Mouse (Mus musculus) megakaryocyte, adult 5-6 weeks (primary cell): Measurements from ENCODE around the gene Gimap5. TPM values are rescaled to one million over a fixed set of nuclear protein-coding genes. Genes with fewer than 3 reads are reported as not detected.

Source experiments
- ATAC-seq: 2 replicates; pipeline ENCODE4 v1.8.0; 2016; ENCODE audit warnings: mild to moderate bottlenecking, inconsistent platforms; ENCODE audit not compliant: poor library complexity, severe bottlenecking
- total RNA-seq, 2 experiments: library from RNA; stranded (forward) in 1 of 2; stranded (reverse) in 1 of 2; fragments of 153-499, 151-499 nt in 1 of 2; fragments of 221-1000, 200-1000 nt in 1 of 2; gene quantifications; 2 replicates each; pipeline versions ENCODE4 v1.2.3 to v1.2.4; 2015 to 2017

Gene Gimap5
- total RNA-seq (2015): 4.7 and 5.7 TPM in 2 replicates
- 4.5 and 11.2 TPM in 2 replicates for total RNA-seq (2017)

DNA sequence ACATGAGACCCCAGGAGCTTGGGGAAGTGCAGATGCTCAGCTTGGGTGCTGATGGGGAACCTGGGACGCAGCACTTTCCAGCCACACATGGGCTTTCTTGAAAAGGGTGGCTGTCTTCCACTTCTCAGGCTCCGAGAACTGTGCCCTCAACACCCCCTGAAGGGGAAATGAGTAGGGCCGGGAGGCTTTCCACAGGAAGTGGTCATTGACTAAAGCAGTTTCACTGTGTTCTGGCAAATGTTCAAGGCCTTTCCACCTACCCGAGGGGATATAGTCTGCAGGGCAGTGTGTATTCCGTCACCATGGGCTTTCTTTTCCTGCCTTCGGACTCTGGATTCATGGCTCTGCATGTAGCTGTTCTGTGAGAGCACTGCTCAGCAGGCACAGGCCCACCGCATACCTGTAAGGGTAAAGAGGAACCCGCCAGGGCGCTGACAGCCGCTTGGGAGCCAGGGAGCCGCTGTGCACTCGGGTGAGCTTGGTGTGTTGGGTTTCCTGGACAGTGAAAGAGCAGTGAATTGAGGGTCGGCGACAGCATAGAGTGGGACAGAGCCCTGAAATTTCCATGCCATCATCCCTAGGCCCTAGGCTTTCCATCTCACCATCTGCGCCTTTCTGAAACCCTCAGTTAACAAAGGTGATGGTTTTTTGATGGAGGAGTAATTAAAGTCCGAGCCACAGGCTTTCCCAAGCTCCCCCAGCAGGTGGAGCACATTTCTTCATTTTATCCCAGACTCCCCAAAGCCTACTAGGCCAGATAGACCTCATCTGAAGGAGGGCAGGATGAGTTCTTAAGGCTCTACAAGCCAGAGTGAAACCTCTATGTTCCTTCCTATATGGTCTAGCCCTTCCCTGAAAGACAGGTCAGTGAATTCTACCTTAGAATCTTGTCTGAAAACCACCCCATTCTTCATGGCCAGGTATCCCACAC is at the start of gene Gimap5:
Gene Gimap5, plus strand, starts transcription at position 239 of the 931 bp plus-strand sequence.
- peak; percentile 64 for ATAC-seq

DNA sequence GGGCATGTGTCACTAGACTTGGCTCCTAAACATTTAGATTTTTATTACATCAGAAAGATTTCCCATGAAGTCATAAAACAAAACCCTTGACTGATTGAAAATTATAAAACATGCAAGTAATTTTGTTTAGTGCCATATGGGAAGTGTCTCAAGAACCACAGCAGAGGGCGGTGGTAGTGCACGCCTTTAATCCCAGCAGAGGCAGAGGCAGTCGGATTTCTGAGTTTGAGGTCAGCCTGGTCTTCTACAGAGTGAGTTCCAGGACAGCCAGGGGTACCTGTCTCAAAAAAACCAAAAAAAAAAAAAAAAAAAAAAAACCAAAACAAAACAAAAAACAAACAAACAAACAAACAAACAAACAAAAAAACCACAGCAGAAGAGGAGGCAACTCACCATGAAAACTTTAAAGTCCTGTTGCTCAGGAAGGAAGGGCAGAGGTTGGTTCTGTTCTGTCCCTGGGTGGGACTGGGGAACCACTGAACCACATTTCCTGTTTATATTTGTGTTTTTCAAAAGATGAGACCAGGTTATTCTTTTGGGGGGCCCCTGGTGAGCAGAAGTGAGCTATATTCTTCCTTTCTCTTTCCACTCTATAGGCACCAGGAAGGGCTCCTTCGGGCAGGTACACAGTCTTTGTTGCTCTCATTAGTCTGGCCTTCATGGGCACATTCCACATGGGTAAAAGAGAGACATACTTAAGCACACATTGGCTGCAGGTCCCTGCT is 49.0 kb upstream of the Gimap5 start:
- no peak for ATAC-seq

DNA sequence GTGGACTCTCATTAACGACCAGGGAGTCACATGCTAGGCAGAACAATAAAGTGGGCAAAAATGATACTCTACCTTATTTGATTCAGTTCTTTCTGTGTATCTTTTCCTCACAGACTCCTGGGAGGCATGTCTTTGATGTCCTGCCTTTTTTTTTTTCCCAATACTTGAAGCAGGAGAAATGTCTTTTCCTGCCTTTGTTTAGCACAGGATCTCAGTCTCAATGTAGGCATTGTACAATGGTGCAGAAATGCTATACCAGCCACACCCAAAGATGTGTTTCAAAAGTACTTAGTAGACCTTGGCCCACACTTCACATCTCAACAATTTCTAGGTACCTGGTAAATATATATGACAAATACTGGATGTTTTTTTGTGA is 48.5 kb upstream of the Gimap5 start:
- no peak for ATAC-seq

DNA sequence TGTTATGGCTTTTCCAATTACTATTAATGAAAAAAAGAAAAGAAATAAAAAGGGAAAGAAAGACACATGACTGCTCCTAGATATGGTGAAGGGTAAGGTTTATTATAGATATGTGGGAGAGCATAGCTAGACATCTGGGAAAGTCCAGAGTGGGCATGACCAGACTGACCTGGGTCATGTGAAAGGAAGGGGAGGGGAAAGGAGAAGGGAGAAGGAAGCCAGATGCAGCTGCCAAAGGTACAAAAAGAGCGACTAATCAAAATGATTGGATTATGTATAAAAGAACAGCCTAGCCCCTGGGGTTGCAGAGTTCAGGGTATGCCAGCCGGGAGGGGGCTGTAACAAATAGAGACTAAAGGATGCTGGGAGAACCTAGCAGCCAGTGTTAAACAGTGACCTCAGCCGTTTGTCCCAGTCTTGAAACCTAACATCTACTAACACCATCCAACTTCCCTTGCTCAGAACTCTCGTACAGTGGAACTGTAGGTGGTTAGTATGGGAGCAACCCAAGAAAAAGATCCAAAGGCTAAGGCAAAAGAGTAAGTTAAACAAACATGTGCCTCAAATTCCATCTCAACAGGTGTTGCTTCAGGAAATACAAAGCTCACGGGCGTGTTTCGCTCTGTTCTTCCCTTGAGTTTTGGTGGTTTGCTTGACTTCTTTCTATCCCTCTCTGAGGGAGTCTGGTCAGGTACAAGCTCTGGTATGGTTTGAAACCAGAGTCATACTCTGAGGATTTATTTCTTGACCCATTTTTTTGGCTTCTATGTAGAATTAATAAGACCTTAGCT is 47.7 kb upstream of the Gimap5 start:
- ATAC-seq: no peak

DNA sequence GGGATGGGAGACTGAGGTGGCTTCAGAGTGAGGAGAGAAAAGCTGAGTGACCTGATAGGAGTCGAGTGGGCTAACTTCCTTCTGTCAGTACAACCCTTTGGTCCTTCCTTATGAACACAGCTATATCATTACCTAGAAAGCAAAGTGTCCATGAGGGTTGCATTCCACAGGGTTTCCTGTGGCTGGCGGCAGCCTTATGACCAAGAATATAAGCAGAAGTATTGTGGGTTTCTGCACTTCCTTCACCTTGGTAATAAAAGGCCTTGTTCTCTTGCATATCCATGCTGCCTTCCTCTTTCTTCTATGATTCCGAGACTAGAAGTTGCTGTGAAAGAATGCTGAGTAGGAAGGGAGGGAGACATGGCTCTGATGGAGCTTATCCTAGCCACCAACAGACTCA is 47.1 kb upstream of the Gimap5 start:
- ATAC-seq: peak; percentile 78

DNA sequence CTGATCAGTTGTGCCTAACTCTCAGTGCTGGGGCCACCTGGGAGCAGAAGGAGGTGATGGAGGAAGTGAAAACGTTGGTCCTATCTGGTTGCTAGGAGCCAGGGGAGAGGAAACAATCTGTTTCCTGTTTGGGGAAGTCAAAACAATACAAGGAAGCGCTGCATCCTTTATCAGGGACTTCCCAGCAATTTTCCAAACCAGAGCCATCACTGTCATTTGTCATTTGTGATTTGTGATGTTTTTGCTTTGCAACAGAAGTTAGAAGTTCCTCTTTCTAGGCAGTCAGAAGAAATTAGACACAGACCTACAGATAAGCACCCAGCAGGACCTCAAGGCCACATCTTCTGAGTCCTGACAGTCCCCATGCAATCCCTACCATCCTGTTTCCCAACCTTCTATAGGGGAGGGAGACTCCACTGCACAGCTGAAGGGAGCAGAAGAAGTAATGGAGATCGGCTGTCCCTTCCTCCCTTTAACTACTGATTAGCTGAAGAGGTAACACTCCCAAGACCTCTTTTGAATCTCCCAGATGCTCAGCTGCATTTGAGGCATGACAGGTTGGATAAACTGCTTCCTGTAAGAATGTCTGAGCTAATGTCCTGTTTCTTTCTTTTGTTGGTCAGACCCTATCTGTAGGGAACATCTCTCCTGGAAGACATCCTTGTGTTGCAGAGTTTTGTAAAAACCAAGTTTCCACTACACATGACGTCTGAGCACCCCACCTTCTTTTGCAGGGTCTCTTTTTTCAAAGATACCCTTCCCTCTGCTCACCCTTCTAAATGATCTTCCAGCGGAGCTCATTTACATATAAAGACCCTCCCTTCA is 45.5 kb upstream of the Gimap5 start:
- peak; percentile 38; the same call in 1 of the 2 replicates for ATAC-seq

DNA sequence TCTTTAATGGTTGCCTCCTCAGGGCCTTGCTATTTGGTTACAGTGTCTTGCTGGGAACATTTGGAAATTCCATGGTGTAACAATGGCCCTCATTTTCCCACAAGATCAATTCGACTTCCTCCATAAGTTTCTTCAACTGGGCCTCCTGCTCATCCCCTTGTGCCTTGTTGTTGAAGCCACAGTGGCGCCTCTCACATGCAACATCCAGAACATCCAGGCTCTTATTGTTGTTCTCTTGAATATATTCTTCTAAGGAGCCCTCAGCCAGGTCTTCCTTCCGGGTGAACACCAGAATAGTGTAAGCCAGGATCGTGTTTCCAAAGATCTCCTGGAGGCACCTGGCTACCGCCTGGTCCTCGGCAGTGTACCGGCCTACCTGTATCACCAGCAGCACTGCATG is 43.9 kb upstream of the Gimap5 start:
- no peak for ATAC-seq

DNA sequence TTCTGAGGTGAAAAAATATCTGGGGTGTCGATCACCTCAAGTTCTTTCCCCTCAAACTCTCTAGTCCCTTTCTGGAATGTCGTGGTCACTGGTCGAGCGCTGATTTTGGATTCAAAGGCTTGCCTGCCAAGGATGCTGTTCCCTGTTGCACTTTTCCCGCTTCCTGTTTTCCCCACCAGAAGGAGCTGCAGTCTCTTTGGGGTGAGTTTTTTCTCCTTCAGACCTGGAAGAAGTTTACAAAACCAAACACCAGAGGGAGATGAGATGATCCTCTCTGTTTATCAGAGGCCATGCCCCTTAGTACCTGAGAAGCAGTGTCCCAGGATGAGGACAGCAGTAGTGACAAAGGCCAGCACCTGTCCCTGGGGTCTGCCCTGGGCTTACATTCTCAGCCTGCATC is 43.4 kb upstream of the Gimap5 start:
- no peak for ATAC-seq

DNA sequence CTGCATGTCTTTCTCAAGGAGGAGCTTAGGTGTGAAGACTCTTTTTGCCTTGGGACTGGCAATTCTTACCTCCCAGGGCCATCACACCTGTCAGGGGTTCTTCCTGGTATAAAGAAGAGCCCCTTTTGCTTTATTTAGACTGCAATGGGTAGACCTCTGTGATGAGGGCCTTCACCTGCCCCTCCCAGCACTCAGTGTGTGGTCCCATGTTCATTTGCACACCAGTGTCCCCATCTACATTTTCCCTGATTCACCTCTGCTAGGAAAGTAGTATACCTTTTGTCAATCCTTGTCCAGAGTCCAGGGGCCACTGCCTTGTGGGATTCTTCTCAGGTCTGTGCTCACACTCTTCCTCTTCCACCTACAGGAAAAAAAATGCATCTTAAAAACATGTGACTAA is 41.9 kb upstream of the Gimap5 start:
- ATAC-seq: no peak

DNA sequence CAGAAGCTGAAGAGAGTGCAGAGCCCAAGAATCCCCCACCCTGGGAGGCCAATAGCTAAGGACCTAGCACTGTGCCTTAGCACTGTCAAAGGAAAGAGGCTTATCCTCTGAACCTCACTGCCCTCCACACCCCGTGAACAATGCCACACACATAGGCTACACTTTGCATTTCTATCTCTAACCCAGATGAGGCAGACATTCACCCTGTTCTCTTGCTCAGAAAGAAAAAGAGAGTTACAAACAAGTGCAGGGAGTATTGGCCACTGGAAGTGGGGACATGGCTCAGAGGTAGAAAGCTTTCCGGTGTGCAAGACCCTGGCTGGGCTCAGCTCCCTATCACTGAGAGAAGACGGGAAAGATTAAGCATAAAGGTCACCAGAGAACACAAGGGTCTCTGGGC is 39.9 kb upstream of the Gimap5 start:
- ATAC-seq: no peak

DNA sequence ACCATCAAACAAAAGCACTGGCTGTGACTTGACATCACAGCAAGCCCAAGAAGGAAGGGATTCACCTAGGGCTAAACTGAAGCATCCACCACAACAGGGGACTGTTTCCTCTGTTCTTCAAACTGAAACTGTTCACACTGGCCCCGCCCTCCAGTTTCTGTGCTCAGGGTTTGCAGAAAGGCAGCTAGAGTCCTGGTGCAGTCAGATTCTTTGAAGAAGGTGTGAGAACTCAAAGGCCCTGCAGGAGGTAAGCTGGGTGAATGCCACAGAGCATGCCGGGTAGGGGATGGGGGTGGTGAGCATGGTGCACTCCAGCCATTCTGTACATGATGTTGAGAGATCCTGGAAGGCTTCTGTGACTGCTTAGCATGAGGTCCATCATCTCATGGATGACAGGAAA is 27.5 kb upstream of the Gimap5 start, which contains the start of the genes Gm28053 and Gimap7:
Gene Gm28053, plus strand, starts transcription at position 153 of the 400 bp plus-strand sequence.
Gene Gimap7, plus strand, starts transcription at position 167 of the 400 bp plus-strand sequence.
- ATAC-seq: peak; percentile 80

DNA sequence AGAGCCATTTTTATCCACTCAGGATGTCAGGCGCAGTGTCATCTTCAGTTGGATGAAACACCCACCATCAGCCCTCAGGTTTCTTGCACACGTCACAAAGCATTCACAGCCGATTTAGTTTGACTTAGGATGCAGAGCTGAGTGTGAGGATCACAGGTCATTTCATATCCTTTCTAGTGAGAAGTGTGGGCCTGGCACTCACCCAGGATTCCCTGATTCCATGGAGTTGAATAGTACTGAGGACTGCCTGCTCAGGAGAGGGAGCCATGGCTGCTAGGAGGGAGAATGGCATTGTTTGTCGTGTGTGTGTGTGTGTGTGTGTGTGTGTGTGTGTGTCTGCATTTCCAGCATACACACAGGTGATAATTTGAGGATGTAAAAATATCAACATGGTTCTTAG is 25.7 kb upstream of the Gimap5 start:
- no peak for ATAC-seq

DNA sequence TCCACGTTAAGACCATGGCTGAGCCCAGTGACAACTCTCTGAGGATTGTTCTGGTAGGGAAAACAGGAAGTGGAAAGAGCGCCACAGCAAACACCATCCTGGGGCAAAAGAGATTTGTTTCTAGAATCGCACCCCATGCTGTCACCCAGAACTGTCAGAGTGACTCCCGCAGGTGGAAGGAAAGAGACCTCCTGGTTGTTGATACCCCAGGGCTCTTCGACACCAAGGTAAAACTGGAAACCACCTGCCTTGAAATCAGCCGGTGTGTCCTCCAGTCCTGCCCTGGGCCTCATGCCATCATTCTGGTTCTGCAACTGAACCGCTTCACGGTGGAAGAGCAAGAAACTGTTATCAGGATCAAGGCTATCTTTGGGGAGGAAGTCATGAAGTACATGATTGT is 22.5 kb upstream of the Gimap5 start:
- ATAC-seq: peak; percentile 20; the same call in 1 of the 2 replicates

DNA sequence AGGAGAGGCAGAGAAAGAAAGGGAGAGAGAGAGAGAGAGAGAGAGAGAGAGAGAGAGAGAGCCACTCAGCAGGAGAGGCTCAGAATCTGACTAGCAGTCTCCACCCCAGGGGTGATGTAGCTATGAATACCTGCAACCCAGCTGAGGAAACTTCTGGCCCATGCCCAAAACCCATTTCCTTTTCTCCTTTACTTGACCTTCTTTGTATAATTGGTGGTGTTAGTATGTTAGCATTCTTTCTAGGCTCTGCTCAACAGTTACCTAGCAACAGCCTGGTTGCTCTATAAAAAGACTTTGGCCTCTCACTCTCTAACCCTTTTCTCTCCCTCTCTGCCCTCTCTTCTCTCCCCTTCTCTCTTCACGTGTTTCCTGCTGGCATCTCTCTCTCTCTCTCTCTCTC is 20.5 kb upstream of the Gimap5 start:
- peak; percentile 49 for ATAC-seq

DNA sequence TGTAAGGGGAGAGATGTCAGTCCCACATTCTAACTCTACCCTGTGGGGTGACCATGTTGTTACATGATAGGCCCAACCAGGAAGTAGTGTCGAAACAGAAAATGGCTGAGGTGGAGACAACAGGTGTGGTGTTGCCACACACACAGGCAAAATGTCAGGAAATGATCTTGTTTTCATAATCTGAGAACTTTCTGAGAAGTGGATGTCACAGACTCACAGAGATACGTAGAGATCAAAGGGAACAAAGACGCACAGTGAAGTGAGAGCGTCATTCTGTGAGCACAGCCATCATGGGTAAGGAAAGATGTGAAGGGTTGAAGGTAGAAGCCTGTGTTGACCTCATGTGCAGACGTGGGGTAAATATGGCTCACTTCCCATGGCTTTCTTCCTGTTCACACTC is 18.2 kb upstream of the Gimap5 start:
- peak; percentile 36 for ATAC-seq

DNA sequence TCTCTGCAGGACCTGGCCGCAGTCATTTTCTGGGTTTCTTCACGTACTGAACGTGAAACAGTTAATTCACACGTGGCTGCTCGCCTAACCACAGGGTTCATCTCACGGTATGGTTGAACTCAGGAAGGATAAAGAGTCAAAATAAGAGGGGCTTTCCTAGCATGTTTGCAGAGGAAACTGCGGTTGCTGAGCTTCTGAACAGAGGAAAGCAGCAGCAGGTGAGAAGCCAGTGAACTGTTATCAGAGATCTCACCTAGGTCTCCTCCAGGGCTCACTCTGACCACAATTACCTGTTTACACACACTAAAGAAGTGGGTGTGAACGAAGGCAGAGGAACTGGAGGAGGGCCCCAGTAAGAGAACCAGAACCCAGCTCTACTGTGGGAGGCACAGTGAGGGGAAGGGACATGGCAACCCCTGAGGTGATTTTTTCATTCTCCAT is 13.1 kb upstream of the Gimap5 start:
- ATAC-seq: peak; percentile 68

DNA sequence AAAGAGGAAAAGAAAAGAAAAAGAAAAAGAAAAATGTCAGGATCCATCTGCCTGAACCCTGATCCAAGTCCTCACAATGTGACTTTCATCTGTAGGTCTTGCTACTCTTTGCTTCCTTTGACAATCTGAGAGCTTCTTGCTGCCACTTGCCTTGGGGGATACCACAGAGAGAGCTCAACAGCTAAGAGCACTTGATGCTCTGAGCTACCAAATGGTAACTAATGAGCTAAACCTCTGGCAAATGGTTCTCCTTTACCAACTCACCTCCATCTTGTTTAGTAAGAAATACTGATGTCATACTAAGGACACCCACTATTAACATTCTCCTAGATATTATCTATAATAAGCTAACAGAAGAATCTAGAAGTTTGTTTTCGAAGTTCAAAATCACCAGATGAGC is 12.3 kb upstream of the Gimap5 start:
- ATAC-seq: no peak

DNA sequence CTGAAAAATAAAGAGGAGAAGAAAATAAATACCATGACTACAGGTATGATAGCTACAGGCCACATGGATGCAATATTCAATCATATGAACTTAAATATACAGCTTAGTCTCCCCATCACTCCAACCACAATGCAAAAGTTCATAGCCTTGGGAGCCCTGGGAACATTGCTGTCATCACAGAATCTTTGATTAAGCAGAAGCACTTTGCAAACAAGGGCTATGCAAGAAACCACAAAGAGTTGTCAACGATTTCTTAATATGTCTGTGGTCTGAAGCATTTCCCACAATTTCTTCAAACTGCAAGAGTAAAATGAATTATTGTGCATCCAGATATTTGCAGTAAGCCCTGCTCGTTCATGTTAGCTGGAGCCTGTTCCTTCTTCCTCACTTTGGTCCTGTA is 8.9 kb upstream of the Gimap5 start:
- peak; percentile 31; the same call in 1 of the 2 replicates for ATAC-seq

DNA sequence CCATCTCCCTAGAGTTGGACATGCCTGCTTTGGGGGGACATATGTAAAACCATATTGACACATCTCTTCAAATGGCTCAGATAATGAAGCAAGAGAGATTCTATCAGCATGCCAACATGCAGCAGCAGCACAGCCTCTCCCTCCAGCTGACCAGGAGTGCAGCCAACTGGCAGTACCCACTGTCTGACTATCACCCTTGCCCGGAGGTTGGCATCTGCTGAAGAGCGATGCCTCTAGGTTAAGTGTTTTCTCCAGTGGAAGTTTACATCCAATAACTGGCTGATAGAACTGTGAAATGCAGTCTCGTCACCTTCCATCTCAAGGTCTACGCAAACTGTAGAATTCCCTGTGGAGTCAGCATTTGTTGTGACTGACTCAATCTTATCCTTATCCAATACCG is 8.3 kb upstream of the Gimap5 start:
- no peak for ATAC-seq
